Mouse (Mus musculus): ENCODE data around the gene Hba-a2.
A peak's percentile ranks its signal among the peaks of the same experiment; 100 is the strongest.
"Not testable (repeated sequence)": the region's sequence is repeated elsewhere in the genome, so short reads cannot be mapped to it uniquely, and the experiment has no call there.

The Hba-a2 gene

DNA sequence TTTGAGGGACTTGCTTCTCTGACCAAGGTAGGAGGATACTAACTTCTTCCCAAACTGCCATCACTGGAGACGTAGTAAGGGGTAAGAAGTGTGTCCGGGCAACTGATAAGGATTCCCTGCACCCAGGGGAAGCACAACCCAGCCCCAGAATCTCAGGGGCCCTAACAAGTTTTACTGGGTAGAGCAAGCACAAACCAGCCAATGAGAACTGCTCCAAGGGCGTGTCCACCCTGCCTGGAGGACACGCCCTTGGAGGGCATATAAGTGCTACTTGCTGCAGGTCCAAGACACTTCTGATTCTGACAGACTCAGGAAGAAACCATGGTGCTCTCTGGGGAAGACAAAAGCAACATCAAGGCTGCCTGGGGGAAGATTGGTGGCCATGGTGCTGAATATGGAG lies at the start of gene Hba-a2:
Gene Hba-a2 (plus strand): TSS at position 287 of the 400 bp plus-strand sequence.
- DNase-seq, result not testable (repeated sequence)

DNA sequence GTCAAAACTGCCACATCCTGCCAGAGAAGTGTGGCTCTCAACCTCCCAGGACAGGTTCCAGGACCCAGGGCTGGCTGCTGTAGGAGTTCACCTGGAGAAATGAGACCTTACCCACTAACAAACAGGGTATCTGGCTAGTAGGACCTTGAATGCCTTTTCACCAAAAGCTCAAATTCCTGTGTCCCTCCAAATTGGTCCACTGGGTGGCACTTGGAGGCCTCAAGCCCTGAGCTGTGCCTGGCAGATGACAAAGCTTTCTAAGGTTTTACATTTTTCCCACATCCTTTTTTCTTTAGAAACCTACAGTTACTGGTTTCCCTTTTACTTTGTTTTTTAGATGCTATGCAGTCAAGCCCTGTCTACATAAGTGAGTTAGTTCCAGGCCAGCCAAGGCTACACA lies 49.2 kb upstream of the Hba-a2 start:
- DNase-seq, result no peak

DNA sequence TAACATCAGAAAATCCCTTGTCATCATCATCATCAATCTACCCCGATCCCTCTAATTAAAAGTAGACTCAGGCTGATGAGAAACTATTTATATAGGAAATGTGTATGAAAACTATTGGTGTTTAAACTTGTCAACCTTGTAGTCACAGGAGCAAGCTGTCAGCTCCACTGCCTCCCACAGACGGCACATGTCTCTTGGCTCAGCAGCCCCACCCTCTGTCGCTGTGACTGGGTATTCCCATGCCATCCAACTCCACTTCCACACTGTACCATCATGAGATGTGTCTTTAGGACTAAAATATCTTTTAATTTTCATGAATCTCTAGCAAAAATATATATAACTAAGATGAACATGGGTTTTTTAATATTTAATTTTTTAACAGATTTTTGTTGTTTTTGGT lies 47.9 kb upstream of the Hba-a2 start:
- no peak for DNase-seq

DNA sequence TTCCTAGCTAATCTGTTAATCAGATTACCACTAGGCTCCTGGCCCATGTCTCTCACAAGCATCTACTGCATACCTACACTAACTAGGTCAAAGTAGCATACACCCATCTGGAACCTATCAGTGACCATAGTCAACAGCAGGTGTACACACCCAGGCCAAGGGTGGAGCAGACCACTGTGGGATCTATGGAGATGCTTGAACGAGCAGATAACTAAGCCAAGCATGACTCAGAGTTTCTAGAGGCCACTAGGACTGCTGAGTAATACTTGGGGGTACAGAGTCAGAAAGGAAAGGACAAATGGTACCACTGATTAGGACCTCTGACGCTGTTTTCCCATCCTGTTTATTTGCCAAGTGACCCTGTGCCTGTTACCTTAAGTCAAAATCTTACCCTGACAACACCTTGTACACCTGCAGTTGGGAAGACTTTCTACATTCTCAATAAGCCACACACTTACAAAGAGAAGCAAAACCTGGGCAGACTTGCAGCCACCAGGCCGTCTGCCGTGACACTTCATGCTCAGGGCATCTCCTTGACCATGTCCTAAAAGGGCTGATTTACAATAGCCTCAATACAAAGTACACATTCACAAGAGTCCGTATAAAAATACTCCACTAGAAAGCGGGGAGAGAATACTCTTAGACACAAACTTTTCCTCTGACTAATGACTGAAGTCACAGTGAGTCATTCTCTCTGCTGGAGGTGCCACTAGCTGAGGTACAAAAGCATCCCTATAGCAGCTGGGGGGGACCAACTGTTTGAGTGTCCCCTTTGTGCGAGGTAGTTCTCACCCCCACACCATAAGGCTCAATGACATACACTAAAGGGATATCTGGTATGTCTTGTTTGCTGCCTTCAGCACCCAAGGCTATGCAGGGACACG lies 45.2 kb upstream of the Hba-a2 start:
- no peak for DNase-seq

DNA sequence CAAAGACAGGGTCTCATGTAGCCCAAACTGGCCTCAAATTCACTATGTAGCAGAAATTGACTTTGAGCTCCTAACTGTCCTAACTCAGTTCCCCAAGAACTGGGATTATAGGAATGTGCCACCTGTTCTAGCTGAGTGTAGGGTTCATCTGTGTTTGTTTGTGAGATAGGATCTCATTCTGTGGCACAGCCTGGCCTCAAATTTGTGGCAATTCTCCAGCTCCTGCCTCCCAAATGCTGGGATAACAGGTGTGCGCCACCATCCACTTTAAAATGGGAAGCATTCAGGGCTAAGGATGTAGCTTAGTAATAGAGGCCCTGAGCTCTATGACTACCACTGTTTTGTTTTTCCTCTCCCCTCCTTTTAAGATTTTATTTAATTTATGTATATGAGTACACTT lies 43.2 kb upstream of the Hba-a2 start:
- peak in 1 of 2 experiments; percentile 9 for DNase-seq

DNA sequence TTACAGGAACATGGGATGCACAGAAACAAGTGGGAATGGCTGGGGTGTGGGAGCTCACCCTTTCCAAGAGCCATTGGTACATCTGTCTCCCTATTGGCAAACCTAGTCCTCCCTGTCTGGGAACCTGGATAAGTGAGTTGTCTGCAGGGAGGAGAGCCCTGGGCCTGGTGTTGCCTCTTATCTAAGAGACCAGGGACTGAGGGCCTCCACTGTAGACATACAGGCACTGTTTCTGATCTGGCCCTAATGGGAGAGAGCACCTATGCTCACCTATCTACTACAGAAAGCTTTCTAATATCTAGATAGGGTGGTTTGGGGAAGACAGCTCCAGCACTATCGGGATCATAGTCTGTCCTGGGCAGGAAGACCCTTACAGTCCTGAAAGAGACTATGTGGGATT lies 40.1 kb upstream of the Hba-a2 start:
- DNase-seq, result no peak

DNA sequence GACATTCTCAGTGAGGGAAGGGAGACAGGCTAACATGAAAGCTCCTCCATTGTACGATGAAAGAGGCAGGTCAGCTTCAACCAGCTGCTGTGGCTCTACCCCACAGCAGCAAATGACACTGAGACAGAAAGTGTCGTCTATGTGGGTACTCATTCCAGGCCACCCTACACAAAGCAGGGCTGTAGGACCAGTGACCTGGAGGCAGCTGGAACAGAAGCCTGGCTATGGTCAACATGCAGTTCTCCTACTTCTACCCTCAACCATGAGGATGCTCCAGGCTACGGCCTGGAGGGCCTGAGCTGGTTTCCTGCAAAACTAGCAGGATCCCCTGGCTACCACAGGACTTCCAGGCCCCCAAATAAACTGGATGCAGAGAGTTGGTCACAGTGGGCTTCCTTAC lies 39.7 kb upstream of the Hba-a2 start:
- no peak for DNase-seq

DNA sequence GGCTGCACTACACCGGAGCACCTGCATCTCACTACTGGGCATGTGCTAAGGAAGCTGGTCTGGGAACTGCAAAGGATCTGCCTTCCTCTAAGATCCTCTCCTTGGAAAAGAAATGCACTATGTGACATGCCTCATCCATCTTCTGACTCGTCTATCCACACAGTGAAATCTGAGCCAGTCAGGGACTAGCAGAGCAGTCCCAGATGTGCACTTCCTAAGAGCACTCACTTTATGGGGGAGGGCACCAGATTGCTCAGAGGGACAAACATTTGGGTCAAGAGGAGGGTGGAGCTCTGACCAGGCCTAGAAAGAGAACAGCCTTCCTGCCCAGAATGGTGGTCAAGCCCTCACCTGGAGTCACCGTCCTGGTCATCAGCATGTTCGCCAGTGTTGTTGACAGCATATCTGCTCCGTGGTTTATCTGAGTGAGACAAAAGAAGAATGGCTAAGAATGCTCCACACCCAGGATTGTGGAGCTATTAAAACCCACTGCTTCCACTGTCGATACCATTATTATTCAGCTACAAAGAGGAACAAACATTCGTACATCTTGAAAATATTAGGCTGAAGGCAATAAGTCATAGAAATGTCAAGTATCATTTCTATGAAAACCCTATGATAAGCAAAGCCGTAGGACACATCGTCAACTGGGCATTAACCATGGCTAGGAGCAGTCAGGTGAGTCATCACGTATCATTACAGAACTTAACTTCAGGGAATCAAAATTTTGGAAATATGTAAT lies 33.4 kb upstream of the Hba-a2 start:
- no peak for DNase-seq

DNA sequence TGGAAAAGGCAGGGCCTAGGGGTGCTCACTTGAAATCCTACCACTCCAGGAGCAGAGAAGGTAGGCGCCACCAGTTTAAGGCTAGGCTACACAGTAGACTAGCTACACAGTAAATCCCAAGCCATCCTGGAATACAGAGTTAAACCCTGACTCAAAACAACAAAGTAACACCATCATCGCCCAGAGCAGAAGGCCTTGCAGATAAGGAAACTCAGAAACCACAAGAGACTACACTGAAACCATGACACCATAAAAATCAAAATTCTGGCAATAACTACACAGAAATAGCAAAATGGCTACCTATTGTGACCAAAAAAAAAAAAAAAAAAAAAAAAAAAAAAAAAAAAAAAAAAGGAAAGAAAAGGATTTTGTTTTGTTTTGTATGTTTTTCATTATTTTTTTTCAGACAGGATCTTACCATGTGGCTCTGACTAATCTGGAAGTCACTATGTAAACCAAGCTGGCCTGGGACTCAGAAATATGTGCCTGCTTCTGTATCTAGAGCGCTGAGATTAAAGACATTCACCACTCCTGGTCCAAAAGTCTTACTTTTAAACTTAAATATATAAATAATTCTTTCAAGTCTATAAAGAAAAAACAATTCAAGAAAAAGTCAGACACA lies 31.1 kb upstream of the Hba-a2 start:
- DNase-seq, result no peak

DNA sequence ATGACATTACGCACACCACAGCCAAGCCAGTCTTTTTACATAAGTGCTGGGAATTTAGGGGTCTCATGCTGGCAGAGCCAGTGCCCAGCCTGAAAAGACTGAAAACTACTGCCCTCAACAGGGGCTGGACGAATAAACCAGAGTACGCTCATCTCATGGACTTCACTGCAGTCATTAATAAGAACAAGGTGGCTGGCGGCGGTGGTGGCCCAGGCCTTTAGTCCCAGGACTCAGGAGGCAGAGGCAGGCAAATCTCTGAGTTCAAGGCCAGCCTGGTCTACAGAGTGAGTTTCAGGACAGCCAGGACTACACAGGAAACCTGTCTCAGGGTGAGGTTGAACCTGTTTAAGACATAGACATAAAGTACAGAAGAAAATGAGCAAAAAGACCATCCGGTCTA lies 30.1 kb upstream of the Hba-a2 start:
- DNase-seq, result no peak

DNA sequence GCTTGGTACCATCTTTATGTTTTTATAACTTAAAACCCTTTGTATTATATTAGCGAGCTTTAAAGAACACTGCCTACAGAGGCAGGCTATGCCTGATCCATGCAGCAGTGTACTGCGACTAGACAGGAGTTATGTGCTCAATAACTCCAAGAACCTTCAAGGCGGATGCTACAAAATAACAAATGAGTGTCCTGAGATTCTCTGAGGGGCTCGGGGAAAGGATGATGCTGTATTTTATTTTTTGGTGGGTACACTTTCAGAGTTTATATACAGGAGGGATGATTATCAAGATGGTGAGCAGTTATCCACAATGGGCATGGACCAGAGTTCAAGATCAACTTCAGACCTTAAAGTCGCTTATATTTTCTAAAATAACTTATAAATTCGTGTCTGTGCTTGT lies 29.5 kb upstream of the Hba-a2 start:
- no peak for DNase-seq

DNA sequence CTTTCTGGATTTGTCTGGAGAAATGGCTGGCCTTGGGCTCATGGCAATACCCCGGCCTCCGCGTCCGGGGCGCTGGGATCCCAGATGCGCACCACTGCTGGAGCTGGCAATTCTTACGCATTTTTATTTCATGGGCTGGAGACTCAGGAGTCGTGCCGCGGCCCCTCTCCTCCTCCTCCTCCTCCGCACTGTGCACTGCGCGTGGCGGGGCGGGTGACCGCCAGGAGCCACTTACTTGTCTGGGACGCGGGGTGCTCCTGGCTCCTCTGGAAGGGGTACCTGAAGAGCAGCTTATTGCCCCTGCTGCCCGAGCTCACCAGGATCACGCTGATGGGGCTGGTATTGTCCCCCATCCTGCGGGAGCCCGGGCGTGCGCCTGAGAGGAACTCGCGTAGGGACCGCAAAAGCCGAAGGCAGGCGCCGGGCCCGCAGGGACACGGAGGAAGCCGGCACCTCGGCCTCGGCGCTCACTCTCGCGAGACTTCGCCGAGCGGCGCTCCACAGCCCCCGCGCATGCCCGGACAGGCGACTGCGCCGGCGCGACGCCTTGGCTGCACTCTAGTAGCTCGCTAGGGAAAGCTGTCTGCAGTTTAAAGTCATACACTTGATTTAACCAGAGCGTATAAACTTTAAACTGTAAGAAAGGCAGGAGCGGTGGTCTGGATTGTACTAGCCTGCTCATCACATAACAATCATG lies 29.0 kb upstream of the Hba-a2 start, which contains the start of gene Nprl3:
Gene Nprl3 (minus strand): TSS at position 520 of the 697 bp plus-strand sequence.
- DNase-seq, result peak; percentile 94 to 97

DNA sequence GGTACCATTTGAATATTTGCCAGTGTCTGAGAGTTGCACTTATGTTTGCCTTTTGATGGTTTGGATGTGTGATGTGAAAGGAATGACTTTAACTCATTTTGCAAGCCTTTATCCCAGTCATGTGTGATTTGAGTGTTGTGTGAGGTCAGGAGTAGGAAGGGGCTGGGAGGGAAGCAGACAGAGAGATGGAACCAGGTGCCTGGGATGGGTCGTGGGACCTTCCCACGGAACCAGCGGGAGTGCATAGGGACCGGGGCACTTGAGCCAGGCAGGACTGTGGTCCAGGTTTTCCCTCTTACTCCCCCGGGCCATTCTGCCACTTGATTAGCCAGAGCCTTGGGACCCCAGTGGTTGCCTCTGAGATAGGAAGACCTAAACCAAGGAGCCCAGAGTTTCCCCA lies 28.3 kb upstream of the Hba-a2 start:
- peak; percentile 12 to 22 for DNase-seq

DNA sequence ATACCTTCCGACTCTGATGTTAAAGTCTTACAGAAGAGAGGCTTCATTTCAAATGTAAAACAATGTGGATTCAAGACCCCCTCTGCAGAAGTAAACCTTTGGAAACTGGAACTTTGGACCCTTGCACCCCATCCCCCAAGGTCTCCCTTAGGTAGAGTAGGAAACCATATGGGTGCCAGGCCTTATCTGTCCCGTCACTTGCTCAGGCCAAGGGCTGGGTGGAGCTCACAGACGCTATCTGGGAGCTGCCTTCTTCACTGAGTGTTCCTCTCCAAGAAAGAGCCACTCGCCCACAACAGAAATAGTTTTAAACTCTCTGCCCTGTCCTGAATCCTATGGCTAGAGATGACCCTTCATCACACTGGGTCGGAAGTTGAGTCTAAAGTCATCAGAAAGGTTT lies 27.3 kb upstream of the Hba-a2 start:
- DNase-seq, result no peak

DNA sequence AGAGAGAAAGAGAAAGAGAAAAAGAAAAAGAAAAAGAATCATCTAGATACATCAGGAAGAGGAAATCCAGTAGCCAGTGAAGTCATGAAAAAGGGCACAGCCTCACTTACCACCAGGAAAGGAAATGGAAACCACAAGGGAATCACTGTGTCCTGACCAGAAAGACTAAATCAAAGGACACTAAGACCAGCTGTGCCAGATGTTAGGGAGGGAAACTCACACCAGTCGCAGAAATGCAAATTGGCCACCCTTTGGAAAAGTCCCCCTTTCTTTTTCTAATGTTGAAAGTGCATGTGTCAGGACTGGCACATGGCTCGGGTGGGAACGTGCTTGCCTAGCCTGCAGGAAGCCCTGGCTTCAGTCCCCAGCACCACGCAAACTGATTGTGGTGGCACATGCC lies 25.1 kb upstream of the Hba-a2 start:
- DNase-seq, result no peak

DNA sequence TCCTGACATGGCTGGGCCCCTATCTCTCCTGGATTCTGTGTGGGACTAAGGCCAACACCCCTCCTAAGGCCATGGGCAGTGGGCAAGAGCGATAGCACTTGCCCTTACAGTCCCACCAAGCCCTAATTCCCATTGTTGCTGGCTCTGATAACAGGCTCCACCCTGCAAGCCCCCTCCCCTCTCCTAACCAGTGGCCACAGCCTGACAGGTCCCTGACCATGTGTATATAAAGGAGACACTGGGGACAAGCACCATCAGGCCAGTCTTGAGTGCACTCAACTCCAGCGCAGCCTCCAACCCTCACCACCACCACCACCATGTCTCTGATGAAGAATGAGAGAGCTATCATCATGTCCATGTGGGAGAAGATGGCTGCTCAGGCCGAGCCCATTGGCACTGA lies 19.9 kb upstream of the Hba-a2 start, which contains the start of gene Hba-x:
Gene Hba-x (plus strand): TSS at position 54 of the 400 bp plus-strand sequence.
- no peak for DNase-seq

DNA sequence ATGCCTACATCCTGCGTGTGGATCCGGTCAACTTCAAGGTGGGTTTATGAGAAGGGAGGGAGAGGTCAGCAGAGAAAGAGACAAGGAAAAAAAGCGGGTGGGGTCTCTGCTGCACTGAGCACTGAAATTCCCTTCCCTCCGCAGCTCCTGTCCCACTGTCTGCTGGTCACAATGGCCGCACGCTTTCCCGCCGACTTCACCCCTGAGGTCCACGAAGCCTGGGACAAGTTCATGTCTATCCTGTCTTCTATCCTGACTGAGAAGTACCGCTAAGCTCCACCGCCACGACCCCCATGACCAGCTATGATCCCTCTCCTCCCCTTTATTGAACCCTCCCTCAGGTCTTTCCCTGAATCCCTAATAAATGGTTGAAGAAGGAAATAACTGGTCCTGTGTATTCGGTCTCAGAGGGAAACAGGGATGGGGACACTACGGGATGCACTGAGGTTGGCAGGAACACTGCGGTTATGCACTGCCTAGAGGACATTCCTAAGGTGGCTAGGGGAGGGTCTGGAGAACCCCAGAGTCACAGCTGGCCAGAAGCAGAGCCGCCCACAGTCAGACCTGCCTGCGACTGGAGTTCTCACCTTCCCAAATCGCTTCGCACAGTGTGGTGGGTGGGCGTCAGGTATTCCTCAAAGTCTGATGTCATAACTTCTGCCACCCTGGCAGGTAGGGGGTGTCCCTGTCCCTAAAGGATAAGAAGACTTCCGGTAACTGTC lies 18.4 kb upstream of the Hba-a2 start:
- DNase-seq, result no peak

DNA sequence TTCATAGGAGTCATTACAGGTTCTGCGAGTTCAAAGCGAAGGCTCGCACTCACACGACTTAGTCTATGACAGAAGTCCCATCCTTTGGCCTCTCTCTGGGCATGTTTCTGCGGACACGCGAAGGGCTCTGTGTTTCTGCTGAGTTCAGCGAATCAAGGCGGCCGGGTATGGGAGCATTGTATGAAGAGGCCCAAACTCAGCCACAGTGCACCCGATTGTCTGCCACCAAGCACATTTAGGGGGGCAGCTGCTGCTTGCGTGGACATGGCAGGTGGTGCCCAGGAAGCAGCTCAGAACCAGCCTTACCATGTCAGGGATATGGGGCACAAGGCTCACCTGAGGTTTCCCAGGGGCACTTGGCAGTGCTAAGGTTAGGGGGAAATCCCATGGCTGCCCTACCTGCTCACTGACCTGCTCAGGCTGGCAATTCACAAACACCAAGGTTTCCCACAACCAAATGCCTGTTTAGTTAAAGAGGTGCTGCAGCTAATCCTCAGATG lies 17.8 kb upstream of the Hba-a2 start:
- DNase-seq, result no peak

DNA sequence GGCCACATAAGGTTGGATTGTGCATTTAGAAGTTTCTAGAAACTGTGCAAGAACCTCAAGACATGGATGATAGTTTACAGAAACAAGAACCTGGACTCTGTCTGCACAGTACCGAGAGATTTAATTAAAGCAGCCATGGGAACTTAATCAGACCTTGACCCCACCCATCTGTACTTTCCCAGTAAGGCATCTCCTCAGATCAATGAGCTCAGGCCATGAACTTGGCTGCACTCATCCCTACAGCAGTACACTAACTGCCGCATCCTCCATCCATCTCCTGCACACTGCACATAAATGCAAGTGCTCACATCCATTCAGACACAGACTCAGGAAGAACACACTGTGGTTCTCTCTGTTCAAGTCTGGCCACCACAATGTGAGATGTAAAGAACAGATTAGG lies 15.6 kb upstream of the Hba-a2 start:
- no peak for DNase-seq

DNA sequence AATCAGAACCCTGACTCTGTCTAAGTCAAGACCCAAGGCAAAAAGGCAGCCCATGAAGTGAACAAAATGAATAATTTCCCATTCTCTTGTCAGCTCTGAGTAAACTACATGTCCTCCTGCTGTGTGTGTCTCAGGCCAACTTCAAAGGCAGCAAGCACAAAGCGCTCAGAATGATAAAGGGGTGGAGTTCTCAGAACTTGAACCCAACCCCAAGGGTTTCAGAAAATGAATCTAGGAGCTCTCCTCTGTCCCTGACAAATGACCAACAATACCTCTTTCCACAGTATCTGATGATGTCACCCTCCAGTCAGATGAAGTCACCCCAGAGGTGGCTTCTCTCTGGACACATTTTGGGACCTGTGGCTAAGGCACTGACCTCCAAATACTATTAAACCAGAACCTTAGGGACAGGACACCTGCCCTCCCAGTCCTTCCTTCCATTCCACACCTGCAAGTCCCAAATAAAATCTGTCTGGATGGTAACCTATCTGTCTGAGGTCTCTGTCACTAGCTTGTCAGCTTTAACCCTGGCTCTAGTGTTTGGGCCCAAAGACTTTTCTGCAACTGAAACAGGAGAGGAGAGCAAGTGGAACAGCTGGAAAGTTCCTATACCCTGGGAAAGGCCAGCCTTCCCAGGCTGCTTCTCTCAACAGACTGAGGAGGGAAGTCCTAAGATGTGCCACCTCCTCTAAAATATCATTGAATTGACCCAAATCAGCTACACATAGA lies 14.7 kb upstream of the Hba-a2 start:
- no peak for DNase-seq

DNA sequence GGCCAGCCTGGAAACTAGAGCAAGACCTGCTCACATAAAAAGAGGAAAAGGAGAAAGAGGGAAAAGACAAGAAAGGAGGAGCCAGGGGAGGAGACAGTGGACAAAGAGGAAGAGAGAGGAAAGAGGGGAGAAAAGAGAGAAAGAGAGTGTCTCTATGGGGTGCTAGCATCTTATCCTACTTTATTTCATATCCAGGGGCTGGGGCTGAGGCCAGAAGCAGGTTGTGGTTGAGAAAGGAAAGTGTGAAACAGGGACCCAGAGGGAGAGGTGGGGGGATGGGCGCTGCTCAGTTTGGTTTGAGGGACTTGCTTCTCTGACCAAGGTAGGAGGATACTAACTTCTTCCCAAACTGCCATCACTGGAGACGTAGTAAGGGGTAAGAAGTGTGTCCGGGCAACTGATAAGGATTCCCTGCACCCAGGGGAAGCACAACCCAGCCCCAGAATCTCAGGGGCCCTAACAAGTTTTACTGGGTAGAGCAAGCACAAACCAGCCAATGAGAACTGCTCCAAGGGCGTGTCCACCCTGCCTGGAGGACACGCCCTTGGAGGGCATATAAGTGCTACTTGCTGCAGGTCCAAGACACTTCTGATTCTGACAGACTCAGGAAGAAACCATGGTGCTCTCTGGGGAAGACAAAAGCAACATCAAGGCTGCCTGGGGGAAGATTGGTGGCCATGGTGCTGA lies 13.1 kb upstream of the Hba-a2 start, which contains the start of gene Hba-a1:
Gene Hba-a1 (plus strand): TSS at position 421 of the 687 bp plus-strand sequence.
- DNase-seq, result not testable (repeated sequence)
